Mouse (Mus musculus) liver, postnatal 0 days (tissue): ENCODE measurements at regions not wholly inside any gene's neighbourhood (a gene's known extent, or its start where the extent isn't known, plus 50 kb on each side); places are given as distances from the start of the nearest gene placed in this dataset.
"Not testable (repeated sequence)": the region's sequence is repeated elsewhere in the genome, so short reads cannot be mapped to it uniquely, and the experiment has no call there.

Experiments used
- ATAC-seq: fragments of 200-750 bp; cut with Nextera tagmentation; 2 replicates; pipeline ENCODE4 v1.8.0; 2017; ENCODE audit warnings: mild to moderate bottlenecking, moderate library complexity
- DNase-seq: peaks from one replicate; pipeline ENCODE4 v3.0.0-alpha.2; 2016
- H3K27ac ChIP-seq: fragments of 300-500 bp; sonication (generic); 2 replicates; pipeline ENCODE4 v1.5.1; 2014; ENCODE audit warnings: antibody characterized with exemption, moderate library complexity, mild to moderate bottlenecking, low read depth
- H3K27me3 ChIP-seq: fragments of 300-500 bp; sonication (generic); 2 replicates; pipeline ENCODE4 v1.6.1; 2014; ENCODE audit warnings: low read length, control low read depth, mixed read lengths; ENCODE audit not compliant: insufficient read depth
- H3K36me3 ChIP-seq: fragments of 300-500 bp; sonication (generic); replicated peaks from 2 replicates; pipeline ENCODE4 v1.6.1; 2014; ENCODE audit warnings: mild to moderate bottlenecking, control low read depth, low read length, moderate library complexity, mixed read lengths; ENCODE audit not compliant: insufficient read depth
- H3K4me1 ChIP-seq: fragments of 300-500 bp; sonication (generic); 2 replicates; pipeline ENCODE4 v1.6.1; 2014; ENCODE audit warnings: antibody characterized with exemption, mild to moderate bottlenecking, control low read depth; ENCODE audit not compliant: insufficient read depth
- H3K4me2 ChIP-seq: fragments of 300-500 bp; sonication (generic); 2 replicates; pipeline ENCODE4 v1.6.1; 2014; ENCODE audit warnings: low read depth, mild to moderate bottlenecking, low read length, moderate library complexity, mixed read lengths
- H3K4me3 ChIP-seq: fragments of 300-500 bp; sonication (generic); 2 replicates; pipeline ENCODE4 v1.5.1; 2014; ENCODE audit warnings: low read depth, low read length
- H3K9ac ChIP-seq: fragments of 300-500 bp; sonication (generic); replicated peaks from 2 replicates; pipeline ENCODE4 v1.6.1; 2014; ENCODE audit warnings: mild to moderate bottlenecking, moderate library complexity
- H3K9me3 ChIP-seq: fragments of 300-500 bp; sonication (generic); 2 replicates; pipeline ENCODE4 v1.6.1; 2016; ENCODE audit warnings: mild to moderate bottlenecking, control low read depth, low read length, mixed read lengths
- CTCF ChIP-seq: sonication (generic); IDR thresholded peaks from 2 replicates; pipeline ENCODE4 v1.5.1; 2016; ENCODE audit warnings: antibody characterized with exemption, low read depth
- EP300 ChIP-seq: IDR thresholded peaks from 2 replicates; pipeline ENCODE4 v1.6.1; 2016; ENCODE audit warnings: antibody characterized with exemption, low read depth, mild to moderate bottlenecking
- WGBS: fragments of 180-500 bp; shearing (Covaris S2); extraction: QIAGEN DNeasy Blood & Tissue Kit; methylation state at CpG from one replicate; pipeline ENCODE4 v1.1.7; 2014; ENCODE audit not compliant: insufficient replicate concordance; 5-methylcytosine and 5-hydroxymethylcytosine counted together

DNA sequence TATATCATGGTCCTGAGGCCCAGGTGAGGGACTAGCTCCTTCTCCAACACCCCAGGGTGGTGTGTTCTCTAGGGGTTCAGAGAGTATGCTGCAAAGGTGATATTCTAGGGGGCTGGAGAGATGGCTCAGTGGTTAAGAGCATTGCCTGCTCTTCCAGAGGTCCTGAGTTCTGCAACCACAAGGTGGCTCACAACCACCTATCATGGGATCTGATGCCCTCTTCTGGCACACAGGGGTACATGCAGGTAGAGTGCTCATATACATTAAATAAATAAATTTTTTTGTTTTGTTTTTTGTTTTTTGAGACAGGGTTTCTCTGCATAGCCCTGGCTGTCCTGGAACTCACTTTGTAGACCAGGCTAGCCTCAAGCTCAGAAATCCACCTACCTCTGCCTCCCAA lies 81.7 kb downstream of the Sik1 start:
- H3K4me1 ChIP-seq, ATAC-seq, DNase-seq, H3K27ac ChIP-seq, H3K27me3 ChIP-seq, H3K36me3 ChIP-seq, H3K9ac ChIP-seq, H3K4me3 ChIP-seq, H3K4me2 ChIP-seq, H3K9me3 ChIP-seq: not testable (repeated sequence)
- peak; percentile 56 for TF ChIP-seq CTCF

DNA sequence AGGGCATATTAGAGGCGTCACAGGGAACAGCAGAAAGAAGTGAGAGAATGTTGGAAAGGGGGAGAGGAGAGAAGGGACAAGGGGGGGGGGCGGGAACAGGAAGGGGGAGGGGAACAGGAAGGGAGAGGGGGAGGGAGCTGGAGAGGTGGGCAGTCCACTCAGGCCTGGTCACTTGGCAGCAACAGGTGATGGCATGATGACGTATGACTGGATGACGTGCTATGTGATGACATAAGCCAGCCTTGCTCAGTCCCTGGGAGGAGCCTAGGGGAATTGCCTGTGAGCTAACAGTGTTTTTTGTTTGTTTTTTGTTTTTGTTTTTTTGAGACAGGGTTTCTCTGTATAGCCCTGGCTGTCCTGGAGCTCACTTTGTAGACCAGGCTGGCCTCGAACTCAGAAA lies 80.6 kb downstream of the Sik1 start:
- TF ChIP-seq CTCF, result no peak
- TF ChIP-seq EP300, result no peak
- 81% methylated on average over 5 of the region's 5 CpGs for WGBS
- Histone ChIP-seq H3K9me3 (peaks cover 4% of the 10 kb centered on the region), H3K36me3 (no peaks in the 10 kb centered on the region), H3K9ac (no peak overlapping the region), H3K27me3 (no peaks in the 10 kb centered on the region), H3K4me2 (no peak overlapping the region), H3K4me3 (no peak overlapping the region), H3K27ac (no peak overlapping the region), H3K4me1 (peaks cover 17% of the 10 kb centered on the region)
- ATAC-seq (no peak), DNase-seq (no peak)

DNA sequence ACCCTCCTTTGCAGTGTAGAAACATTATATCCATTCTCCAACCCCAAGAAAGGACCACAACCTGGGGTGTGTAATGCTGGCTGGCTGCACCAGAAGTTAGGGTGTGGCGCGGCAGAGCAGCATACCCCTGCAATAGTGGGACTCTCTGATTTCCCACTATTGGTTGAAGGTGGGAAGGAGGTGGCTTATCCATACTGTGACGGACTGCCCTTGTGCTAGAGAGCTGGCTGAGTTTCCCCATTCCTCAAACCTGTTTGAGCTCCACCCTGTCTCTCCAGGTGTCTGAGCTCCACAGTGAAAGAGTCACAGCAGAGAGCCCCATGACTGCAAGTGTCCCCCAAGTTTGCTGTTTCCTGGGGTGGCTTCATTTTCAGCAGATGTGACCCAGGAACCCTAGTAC lies 79.6 kb downstream of the Sik1 start:
- Histone ChIP-seq H3K27ac (no peak overlapping the region), H3K4me1 (peaks cover 17% of the 10 kb centered on the region), H3K27me3 (no peaks in the 10 kb centered on the region), H3K4me3 (no peak overlapping the region), H3K9me3 (no peaks in the 10 kb centered on the region), H3K36me3 (no peaks in the 10 kb centered on the region), H3K9ac (no peak overlapping the region), H3K4me2 (no peak overlapping the region)
- ATAC-seq (no peak), DNase-seq (no peak)
- 85% methylated on average over 3 of the region's 3 CpGs for whole genome bisulfite sequencing
- TF ChIP-seq EP300 (no peak), CTCF (no peak)

DNA sequence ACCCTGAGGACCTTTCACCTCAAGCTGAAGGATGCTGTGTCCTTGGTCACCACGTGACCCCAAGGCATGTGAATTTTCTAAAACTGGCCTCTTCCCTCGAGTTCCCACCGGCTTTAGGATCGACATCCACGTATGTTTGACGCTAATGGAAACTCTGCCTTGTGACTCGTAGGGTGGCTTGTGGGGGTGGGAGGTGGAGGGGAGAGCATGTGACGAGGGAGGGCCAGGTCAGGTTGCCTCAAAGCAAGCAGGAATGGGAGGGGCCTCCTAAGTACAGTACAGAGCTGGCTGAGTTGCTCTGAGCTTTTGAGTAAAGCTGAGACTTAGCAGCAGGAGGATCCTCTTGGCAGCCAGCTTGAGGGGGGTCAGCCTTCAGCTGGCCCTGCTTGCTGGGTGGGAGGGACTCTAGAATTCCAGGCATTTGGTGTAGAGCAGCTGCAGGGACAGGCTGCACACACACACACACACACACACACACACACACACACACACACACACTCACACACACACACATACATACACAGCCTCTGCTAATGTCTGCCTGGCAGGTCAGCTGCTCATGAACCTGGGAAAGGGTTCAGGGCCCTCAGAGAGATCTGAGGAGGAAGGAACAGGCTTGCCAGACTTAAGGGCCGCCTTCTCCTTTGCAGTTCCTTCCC lies 78.5 kb downstream of the Sik1 start:
- 53% methylated on average over 9 of the region's 9 CpGs for WGBS
- Histone ChIP-seq H3K27me3 (no peaks in the 10 kb centered on the region), H3K9ac (no peak overlapping the region), H3K4me3 (no peak overlapping the region), H3K27ac (no peak overlapping the region), H3K4me2 (no peak overlapping the region), H3K36me3 (no peaks in the 10 kb centered on the region), H3K9me3 (no peaks in the 10 kb centered on the region), H3K4me1 (peaks cover 17% of the 10 kb centered on the region)
- DNase-seq, result no peak
- TF ChIP-seq CTCF, result no peak
- TF ChIP-seq EP300, result no peak
- ATAC-seq, result peak; percentile 23; the same call in 1 of the 2 replicates

DNA sequence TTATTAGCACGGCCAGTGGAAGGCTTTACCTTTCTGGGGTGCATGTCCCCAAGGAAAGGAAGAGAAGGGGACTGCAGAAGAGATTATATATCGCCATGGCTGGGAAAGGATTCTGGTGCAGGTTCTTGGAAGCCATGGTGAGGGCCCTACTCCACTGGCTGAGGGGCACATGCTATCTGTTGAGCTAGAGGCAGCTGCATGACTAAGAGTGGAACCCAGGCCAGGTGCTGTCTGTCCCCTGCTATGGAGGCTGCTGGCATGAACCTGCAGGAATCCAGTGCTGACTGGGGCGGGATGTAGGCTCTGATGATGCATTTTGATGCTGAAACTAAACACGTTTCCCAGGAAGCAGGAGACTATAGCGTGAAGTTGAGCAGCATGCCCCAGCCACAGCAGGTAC lies 77.9 kb downstream of the Sik1 start:
- Histone ChIP-seq H3K4me2 (no peak overlapping the region), H3K27me3 (no peaks in the 10 kb centered on the region), H3K9me3 (no peaks in the 10 kb centered on the region), H3K4me1 (peaks cover 17% of the 10 kb centered on the region), H3K9ac (no peak overlapping the region), H3K4me3 (no peak overlapping the region), H3K27ac (no peak overlapping the region), H3K36me3 (no peaks in the 10 kb centered on the region)
- ATAC-seq (no peak), DNase-seq (no peak)
- WGBS, result 71% methylated on average over 5 of the region's 5 CpGs
- TF ChIP-seq EP300 (no peak), CTCF (no peak)

DNA sequence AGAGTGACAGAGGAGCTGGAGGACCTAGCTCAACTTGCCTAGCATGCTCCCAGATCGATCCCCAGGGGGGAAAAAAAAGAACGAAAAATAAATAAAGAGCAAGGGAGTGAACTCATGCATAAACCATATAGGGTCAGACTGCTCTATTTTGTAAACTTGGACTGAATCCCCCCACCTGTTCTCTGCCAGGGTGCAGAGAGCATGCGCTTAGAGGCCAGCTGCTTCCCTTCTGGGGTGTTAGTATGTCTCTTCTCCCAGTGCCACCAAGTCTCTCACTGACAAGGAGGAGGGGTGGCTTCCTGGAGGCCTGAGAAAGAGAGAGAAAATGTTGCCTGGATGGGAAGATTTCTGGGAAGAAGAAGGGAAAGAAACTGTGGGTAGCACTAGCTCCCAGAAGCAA lies 76.1 kb downstream of the Sik1 start:
- H3K27ac ChIP-seq, result no peak overlapping the region
- H3K4me1 ChIP-seq, result peaks cover 17% of the 10 kb centered on the region
- H3K9me3 ChIP-seq, result no peaks in the 10 kb centered on the region
- no peak overlapping the region for H3K4me3 ChIP-seq
- no peaks in the 10 kb centered on the region for H3K36me3 ChIP-seq
- TF ChIP-seq CTCF (no peak), EP300 (no peak)
- DNase-seq, result no peak
- no peak for ATAC-seq
- H3K4me2 ChIP-seq, result no peak overlapping the region
- 70% methylated on average over 3 of the region's 3 CpGs for WGBS
- no peak overlapping the region for H3K9ac ChIP-seq
- no peaks in the 10 kb centered on the region for H3K27me3 ChIP-seq

DNA sequence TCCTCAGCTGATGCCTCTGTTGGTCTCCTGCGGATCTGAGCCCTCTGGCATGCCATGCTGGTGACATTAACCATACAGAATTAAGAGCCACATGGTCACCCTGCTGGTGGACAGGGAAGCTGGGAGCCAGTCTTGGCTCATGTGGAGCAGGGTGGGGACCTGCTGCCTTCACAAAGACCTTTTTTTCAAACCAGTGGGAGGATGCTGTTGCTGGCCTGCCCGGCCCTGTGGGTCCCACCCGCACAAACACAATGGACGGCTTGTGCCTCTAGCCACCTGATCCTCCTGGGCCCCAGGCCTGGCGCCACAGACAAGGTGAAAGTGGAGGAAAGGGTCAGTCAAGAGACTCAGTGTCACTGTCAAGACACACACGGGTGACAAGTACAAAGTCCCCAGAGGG lies 73.4 kb downstream of the Sik1 start:
- Histone ChIP-seq H3K9ac (no peak overlapping the region), H3K36me3 (no peaks in the 10 kb centered on the region), H3K4me3 (no peak overlapping the region), H3K27ac (no peak overlapping the region), H3K27me3 (no peaks in the 10 kb centered on the region), H3K4me1 (peaks cover 17% of the 10 kb centered on the region), H3K9me3 (no peaks in the 10 kb centered on the region), H3K4me2 (no peak overlapping the region)
- DNase-seq, result no peak
- no peak for TF ChIP-seq EP300
- TF ChIP-seq CTCF, result no peak
- WGBS, result 81% methylated on average over 6 of the region's 6 CpGs
- no peak for ATAC-seq
